Mouse (Mus musculus) layer of hippocampus, postnatal 10 days (tissue): ENCODE results near the gene Inpp1. TPM values are rescaled to one million over a fixed set of nuclear protein-coding genes. Genes with fewer than 3 reads are reported as not detected.

Source experiments
- DNase-seq, 2 experiments: peaks; one replicate each; pipeline ENCODE4 v3.0.0; 2021; ENCODE audit warnings: low spot score in 2 of 2
- total RNA-seq, 2 experiments: library from RNA; stranded (reverse); gene quantifications; 2 replicates each; pipeline ENCODE4 v1.2.3; 2021

Inpp1 gene
- total RNA-seq, 2 experiments from 2014 or later, result 43.9 to 46.0 TPM

DNA sequence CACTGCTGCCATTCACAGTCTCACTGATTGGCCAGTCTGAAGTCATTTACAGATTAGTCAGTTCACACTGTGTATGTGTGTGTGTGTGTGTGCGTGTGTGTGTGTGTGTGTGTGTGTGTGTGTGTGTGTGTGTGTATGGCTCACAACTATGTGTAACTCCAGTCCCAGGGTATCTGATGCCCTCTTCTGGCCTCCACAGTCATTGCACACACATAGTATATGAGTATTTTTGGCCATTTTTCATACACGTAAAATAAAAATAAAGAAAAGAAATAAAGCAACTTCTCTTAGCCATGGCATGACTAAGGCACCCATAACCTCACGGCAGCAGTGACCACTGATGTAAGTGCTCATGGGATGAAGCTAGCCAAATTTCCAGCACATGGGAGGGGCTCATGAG lies 23.8 kb downstream of the Inpp1 start:
- no peak for DNase-seq

DNA sequence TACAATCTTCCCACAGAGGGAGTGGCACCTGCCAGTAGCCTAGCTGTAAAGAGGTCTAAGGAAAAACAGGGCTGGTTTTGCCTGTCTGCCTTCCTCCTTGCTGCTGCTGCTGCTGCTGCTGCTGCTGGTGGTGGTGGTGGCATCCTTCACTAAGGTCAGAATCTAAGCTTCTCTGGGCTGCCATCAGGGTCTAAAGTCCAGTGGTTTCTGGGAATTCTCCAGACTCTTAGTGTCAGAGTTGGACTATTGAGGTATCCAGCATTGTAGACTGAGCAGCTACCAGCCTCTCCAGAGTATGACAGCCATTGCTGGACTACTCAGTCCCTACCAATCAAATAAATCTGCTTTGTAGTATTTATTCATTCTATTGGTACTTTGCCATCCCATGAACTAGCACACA lies 24.8 kb downstream of the Inpp1 start:
- DNase-seq, result no peak

DNA sequence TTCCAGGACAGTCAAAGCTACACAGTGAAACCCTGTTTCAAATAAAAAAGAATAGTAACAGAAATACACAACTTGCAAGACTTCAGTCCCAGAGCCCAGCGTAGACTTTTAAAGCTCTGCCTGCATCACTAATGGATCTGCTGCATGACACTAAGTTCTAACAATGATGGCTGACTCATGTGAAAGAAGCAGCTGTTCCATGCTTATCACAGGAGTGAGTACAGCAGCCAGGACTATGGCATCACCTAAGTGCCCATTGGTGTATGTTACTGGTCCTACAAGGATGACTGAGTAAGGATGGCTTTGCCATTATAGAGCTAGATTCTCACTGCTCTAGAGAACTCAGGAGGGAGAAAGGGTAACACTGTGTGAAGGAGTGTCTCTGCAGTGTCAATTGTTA lies 30.2 kb downstream of the Inpp1 start:
- no peak for DNase-seq

DNA sequence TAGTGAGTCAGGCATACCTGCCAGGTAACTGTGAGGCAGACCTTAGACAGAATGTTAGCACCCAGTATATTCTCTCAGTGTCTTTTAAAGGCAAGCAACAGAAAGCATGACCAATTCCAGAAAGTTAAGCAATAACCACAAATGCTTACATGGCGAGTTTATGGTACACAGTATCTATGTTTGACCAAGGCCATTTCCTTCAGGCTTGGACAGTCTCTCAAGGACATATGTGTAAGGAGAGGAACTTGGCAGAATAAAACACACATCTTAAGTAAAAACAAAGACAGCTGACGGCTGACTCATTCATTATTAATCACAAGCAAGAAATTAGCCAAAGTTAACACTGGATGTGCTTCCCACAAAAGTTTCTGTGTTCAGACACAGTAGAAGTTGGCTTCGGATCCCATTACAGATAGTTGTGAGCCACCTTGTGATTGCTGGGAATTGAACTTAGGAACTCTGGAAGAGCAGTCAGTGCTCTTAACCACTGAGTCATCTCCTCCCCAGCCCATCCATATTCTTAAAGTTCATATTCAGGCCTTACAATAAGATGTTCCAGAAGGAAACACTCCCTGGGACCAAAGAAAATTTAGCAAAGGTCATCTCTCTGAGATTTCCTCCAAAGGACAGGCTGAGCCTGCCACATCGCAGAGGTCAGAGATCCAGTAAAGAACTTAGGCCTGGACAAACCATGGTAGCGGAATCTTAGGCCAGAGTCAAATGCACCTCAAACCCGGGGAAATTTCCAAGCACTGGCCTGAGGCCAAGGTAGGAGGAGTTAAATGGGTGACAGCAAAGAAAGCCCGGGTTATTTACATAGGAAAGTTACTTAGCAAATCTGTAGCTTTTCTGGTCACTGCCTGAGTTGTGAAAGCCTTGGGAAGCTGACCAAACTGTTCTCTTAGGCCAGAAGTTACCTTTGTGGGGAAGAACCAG lies 52.0 kb downstream of the Inpp1 start:
- no peak for DNase-seq

DNA sequence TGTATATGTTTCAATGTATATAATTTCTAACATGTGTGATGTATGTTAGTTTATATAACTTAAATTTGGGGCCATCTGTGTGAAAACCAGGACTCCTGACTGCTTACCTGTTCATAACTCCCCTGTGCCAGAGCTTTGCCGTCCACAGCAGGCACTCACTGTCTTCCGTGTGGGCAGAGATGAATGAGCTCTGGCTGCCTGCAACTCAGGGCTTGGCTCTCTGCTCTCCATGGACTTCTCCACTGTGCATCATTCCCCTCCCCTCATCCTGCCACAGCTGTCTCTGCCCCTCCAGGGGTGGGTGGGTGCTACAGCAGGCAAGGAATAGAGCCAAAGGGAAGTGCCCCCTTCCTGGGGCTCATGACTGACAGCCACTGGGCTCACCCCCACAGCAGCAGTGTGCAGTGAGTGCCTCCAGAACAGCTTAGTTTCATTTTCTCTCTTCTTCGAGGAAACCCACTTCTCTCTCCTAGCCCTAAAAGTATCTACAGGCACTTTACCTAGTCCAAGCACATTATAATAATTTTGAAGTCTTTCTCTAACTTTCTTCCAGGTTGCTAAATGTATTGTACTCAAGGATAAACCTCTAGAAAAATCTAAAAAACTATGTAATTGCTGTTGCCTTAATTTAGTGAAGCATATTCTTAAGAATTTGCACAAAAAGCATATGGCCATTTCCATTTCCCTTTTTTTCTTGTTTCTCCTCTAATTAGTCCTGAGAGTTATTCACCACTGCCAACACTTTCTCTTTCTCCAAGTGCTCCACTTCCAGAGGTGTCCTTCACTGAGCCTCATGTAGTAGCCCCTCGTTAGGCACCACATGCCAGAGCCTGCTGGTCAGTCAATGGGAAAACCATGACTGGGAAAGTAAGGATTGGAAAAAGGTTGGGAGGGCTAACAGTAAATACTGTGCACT lies 53.3 kb downstream of the Inpp1 start:
- DNase-seq, result no peak

DNA sequence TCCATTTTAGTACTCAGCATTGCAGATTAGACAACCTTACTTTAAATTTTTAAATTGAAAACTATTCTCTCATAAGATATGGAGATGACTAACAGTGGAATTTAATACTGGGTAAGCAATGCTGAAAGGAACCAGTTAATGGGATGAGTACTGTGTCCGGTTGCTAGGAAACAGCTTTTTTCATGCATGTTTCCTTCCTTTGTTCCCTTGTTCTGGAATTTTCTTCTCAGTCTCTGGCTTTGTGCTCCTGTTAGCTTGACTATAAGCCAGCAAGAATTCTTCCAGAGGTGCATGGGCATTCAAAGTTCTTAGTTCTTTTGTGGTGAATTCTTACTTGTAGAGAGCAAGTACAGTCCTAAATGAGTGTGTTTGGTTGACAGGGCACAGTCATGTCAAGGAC lies 59.3 kb downstream of the Inpp1 start:
- no peak for DNase-seq

DNA sequence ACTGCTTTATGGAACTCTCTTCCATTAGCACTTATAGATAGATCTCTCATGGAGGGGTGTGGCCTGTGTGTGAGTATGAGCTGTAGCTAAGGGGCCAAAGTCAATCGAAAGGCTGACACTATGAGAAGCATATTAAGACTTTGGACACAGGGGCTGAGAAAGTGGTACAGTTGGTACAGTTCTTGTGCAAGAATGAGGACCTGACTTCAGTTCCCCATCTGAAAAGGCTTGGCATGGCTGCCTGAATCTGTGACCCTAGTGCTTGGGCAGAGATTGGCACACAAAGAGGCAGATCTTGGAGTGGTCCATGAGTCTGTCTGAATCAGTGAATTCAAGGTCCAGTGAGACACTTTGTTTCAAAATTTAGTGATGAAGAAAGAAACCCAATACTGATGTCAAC lies 63.2 kb downstream of the Inpp1 start:
- no peak for DNase-seq

DNA sequence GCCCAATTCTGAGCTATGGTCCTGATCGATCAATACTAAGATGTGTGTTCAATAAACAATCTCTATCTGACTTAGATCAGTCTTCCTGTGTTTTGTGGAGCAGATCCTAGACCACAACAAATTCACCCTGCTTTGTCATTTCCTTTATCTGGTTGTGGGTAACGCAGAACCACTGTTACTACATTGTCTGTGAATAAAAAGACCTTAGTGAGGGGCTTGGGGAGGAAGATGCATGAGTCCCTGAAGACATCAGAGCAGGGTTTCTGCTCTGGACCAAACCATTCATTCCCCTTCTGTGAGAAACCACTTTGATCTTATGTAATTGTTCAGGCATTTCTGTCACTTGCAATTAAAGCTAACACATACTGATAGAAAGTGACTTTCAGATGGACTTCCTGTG lies 63.7 kb downstream of the Inpp1 start:
- no peak for DNase-seq

DNA sequence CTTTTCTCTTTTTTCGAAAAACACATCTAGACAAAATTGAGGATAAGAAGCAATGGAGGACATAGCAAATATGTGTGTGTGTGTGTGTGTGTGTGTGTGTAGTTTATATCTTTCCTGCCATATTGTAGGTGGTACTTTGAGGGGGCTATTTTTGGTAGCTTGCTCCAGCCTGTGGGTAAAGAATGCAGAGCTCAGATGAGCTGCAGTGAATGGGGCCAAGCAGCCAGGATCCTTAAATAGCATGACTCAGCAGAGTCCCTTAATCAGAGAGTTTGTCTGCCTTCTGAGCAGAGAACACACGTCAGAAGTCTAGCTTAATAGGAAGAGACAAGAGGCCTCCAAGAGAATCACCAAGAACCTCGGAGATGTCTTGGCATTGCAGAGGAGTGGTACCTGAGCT lies 64.8 kb downstream of the Inpp1 start:
- no peak for DNase-seq

DNA sequence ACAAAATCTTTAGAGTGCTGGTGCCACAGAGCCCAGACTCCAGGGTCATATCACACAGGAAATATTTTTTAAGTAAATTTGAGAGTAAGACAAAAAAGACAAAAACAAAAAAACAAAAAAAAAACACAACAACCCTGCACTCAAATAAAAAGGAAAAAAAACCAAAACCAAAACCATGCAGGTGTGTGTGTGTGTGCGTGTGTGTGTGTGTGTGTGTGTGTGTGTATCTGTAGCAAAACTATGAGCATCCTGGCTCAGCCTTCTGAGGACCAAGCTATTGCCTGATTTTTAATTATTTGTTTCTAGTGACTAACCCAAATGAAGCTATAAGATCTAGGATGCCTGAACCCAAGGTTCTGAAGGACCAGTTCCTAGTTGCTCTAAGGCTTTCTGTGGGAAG lies 65.9 kb downstream of the Inpp1 start:
- no peak for DNase-seq

DNA sequence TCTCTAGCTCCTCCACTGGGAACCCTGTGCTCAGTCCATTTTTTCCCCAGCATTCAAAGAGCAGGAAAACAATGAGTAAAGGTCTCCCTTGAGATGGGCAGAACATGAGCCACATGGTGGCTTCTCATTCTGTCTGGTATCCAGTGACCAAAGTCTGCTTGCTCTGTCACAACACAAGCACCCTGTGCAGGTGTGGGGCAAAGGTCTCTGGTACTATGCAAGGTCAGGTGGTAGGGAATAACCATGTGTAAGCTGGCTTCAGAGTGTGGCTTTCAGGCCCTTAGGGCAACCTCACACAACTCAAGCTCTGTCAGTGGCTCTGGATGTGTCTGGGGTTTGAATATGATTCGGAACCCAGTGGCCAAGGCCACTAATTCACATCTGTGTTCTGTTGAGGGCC lies 67.5 kb downstream of the Inpp1 start:
- no peak for DNase-seq

DNA sequence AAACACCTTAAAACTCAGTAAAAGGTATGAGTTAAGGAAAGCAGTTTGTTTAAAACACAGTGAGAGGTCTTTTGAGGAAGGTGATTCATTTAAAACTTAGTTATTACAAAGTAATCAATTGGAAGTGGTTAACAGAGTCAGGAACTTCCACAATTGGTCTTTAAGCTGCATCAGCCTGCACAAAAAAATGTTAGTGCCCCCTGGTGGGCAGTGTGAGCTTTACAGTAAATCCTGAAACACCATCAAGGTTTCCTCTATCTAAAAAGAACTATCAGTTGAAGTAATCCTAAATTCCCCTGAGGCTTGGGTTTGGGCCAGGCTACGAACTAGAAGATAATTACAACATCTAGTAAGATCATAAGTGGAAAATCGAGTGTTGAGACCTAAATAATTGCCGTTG lies 69.2 kb downstream of the Inpp1 start:
- DNase-seq, result peak; percentile 79 to 80

DNA sequence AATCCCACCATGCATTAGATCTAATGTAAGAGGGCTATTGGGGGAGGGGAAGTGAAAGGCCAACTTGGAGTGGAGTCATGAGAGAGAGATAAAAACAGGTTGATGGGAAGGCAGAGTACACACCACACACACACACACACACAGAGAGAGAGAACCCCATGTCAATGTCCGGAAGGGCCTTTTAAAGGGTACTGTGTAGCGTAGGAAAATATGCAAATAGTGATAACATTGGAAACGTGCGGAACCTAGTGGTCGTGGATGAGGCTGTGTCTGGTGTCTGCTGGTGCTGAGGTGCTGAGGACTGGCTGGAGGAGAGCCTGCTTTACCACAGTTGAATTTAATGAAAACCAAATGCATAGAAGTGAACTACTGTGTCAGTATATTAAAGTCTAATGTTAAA lies 74.9 kb downstream of the Inpp1 start:
- DNase-seq, result no peak

Other genes with a start within 250 kb of the Inpp1 start
- 1 to 10 TPM; 3.5 to 5.9 TPM for gene Nemp2, start 187.0 kb downstream of the Inpp1 start, total RNA-seq
- gene Mfsd6, start 90.2 kb downstream of the Inpp1 start, total RNA-seq, result 10 to 100 TPM; 68.2 to 69.5 TPM
- gene Hibch, start 27.2 kb upstream of the Inpp1 start, total RNA-seq, result 10 to 100 TPM; 14.4 to 18.2 TPM
- 1 to 10 TPM; 6.3 to 9.3 TPM for gene 1700019D03Rik, start 202.5 kb upstream of the Inpp1 start, total RNA-seq
- 1 to 10 TPM; 2.1 to 2.2 TPM for gene Mstn, start 244.0 kb upstream of the Inpp1 start, total RNA-seq